Mouse (Mus musculus): ENCODE results near the gene F7. TPM values are rescaled to one million over a fixed set of nuclear protein-coding genes. Genes with fewer than 3 reads are reported as not detected.
A peak's percentile ranks its signal among the peaks of the same experiment; 100 is the strongest.

Gene F7
- 0.09 TPM in 1 of 2 replicates, not detected in the other for polyA plus RNA-seq (2014; fragmentation: Nextera tagmentation; extraction: Ambion mirVana)

GRCm38 (mm10) chr8:13025487-13026224 is at the start of gene F7:
F7 (plus strand) TSS chr8:13026034.
- no peak for ATAC-seq (ENCODE audit: insufficient read depth)
- 46% methylated on average over 10 of the region's 10 CpGs for WGBS
- Histone ChIP-seq H3K9me3 (ENCODE audit: low read depth, low read length) (no peaks in the 10 kb centered on the region), H3K27me3 (ENCODE audit: insufficient read depth, low read length) (no peaks in the 10 kb centered on the region), H3K27ac (ENCODE audit: low read depth) (no peak within 1 kb of the TSS), H3K4me3 (ENCODE audit: low read depth, low read length) (no peak within 1 kb of the TSS), H3K4me2 (no peak within 1 kb of the TSS), H3K4me1 (ENCODE audit: insufficient read depth) (no peaks in the 10 kb centered on the region), H3K9ac (no peak within 1 kb of the TSS), H3K36me3 (ENCODE audit: insufficient read depth) (no peaks in the 10 kb centered on the region)
- TF ChIP-seq CTCF (IDR thresholded peaks at IDR 0.05; ENCODE audit: low read depth), result no peak
- no peak for DNase-seq

- ATAC-seq (ENCODE audit: insufficient read depth) (no peak), DNase-seq (no peak)
- 82% methylated on average over 11 of the region's 11 CpGs for WGBS
- Histone ChIP-seq H3K27me3 (ENCODE audit: insufficient read depth, low read length) (no peaks in the 10 kb centered on the region), H3K4me2 (no peak overlapping the region), H3K36me3 (ENCODE audit: insufficient read depth) (0 out of 2 replicates have a peak, but pooled peaks cover 4% of the 10 kb centered on the region), H3K4me1 (ENCODE audit: insufficient read depth) (no peaks in the 10 kb centered on the region), H3K9ac (no peak overlapping the region), H3K4me3 (ENCODE audit: low read depth, low read length) (no peak overlapping the region), H3K27ac (ENCODE audit: low read depth) (no peak overlapping the region), H3K9me3 (ENCODE audit: low read depth, low read length) (no peaks in the 10 kb centered on the region)
- TF ChIP-seq CTCF (IDR thresholded peaks at IDR 0.05; ENCODE audit: low read depth), result no peak
These were observed 49.5 kb upstream of the F7 start for GRCm38 (mm10) chr8:12976290-12976689.

DNA sequence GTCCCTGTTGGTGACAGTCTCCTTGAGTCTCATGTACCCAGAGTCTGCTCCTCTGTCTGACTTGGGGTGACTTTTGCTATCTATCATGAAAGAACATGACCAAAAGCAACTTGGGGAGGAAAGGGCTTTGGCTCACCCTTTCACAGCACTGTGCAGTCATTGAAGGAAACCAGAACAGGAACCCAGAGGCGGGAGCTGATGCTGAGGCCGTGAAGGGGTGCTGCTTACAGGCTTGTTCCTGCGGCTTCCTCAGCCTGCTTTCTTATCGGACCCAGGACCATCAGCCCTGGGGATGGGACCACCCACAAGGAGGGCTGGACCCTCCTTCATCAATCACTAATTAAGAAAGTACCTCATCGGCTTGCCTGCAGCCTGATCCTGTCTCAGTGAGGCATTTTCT is 49.1 kb upstream of the F7 start:
- H3K36me3 ChIP-seq (ENCODE audit: insufficient read depth), result 0 out of 2 replicates have a peak, but pooled peaks cover 4% of the 10 kb centered on the region
- H3K27ac ChIP-seq (ENCODE audit: low read depth), result no peak overlapping the region
- no peak for TF ChIP-seq CTCF (IDR thresholded peaks at IDR 0.05; ENCODE audit: low read depth)
- no peaks in the 10 kb centered on the region for H3K27me3 ChIP-seq (ENCODE audit: insufficient read depth, low read length)
- 39% methylated on average over 5 of the region's 5 CpGs for WGBS
- no peak overlapping the region for H3K9ac ChIP-seq
- DNase-seq (no peak), ATAC-seq (ENCODE audit: insufficient read depth) (no peak)
- no peaks in the 10 kb centered on the region for H3K9me3 ChIP-seq (ENCODE audit: low read depth, low read length)
- H3K4me1 ChIP-seq (ENCODE audit: insufficient read depth), result no peaks in the 10 kb centered on the region
- no peak overlapping the region for H3K4me2 ChIP-seq
- no peak overlapping the region for H3K4me3 ChIP-seq (ENCODE audit: low read depth, low read length)

- WGBS, result 46% methylated on average over 12 of the region's 12 CpGs
- ATAC-seq (ENCODE audit: insufficient read depth) (0 out of 2 replicates have a peak, but pooled peaks have one; percentile 13), DNase-seq (peak; percentile 8)
- Histone ChIP-seq H3K4me1 (ENCODE audit: insufficient read depth) (no peaks in the 10 kb centered on the region), H3K27ac (ENCODE audit: low read depth) (no peak overlapping the region), H3K9ac (no peak overlapping the region), H3K36me3 (ENCODE audit: insufficient read depth) (0 out of 2 replicates have a peak, but pooled peaks cover 4% of the 10 kb centered on the region), H3K4me3 (ENCODE audit: low read depth, low read length) (no peak overlapping the region), H3K27me3 (ENCODE audit: insufficient read depth, low read length) (no peaks in the 10 kb centered on the region), H3K4me2 (no peak overlapping the region), H3K9me3 (ENCODE audit: low read depth, low read length) (no peaks in the 10 kb centered on the region)
- no peak for TF ChIP-seq CTCF (IDR thresholded peaks at IDR 0.05; ENCODE audit: low read depth)
These were observed 48.5 kb upstream of the F7 start for GRCm38 (mm10) chr8:12977325-12977724.

DNA sequence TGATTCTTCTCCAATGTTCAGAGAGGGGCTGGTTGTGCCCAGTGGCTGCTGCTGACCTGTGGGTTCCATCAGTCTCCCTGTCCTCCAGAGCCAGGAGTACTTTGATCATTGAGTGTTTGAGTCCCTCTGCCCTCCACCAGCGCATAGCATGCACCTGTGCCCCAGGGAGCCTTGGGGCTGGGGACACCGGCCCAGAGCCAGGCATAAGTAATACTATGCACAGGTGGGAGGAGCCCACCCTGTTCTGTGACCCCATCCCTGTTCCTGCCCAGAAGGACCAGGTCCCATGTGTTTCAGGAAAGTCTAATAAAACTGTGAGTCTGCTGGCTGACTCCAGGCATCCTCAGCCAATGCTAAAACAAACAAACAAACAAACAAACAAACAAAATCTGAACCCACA is 47.5 kb upstream of the F7 start:
- 46% methylated on average over 2 of the region's 2 CpGs for WGBS
- TF ChIP-seq CTCF (IDR thresholded peaks at IDR 0.05; ENCODE audit: low read depth), result no peak
- Histone ChIP-seq H3K9me3 (ENCODE audit: low read depth, low read length) (no peaks in the 10 kb centered on the region), H3K4me1 (ENCODE audit: insufficient read depth) (no peaks in the 10 kb centered on the region), H3K9ac (no peak overlapping the region), H3K4me2 (no peak overlapping the region), H3K27me3 (ENCODE audit: insufficient read depth, low read length) (no peaks in the 10 kb centered on the region), H3K27ac (ENCODE audit: low read depth) (no peak overlapping the region), H3K36me3 (ENCODE audit: insufficient read depth) (0 out of 2 replicates have a peak, but pooled peaks cover 4% of the 10 kb centered on the region), H3K4me3 (ENCODE audit: low read depth, low read length) (no peak overlapping the region)
- DNase-seq (no peak), ATAC-seq (ENCODE audit: insufficient read depth) (no peak)

DNA sequence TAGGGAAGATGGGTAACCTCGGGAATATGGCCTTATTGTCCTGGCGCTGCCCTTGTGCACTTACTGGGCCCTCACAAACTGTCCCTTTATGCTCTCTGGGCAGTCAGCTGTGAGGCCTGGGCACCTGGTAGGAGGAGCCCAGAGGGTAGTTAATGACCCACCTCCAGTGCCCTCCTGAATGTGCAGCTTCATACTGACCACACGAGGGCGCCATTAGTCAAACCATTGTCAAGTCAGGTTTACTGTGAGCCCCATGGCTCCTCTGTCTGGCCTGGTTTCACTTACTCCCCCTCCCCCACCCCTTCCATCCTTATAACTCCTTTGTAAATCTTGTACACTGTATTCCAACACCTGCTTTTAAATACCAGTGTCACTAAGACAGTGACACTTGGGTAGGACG is 47.1 kb upstream of the F7 start:
- peak; percentile 88 for TF ChIP-seq CTCF (IDR thresholded peaks at IDR 0.05; ENCODE audit: low read depth)
- H3K9me3 ChIP-seq (ENCODE audit: low read depth, low read length), result no peaks in the 10 kb centered on the region
- DNase-seq (peak; percentile 85), ATAC-seq (ENCODE audit: insufficient read depth) (peak; percentile 84)
- no peak overlapping the region for H3K4me3 ChIP-seq (ENCODE audit: low read depth, low read length)
- no peak overlapping the region for H3K4me2 ChIP-seq
- no peak overlapping the region for H3K27ac ChIP-seq (ENCODE audit: low read depth)
- 26% methylated on average over 5 of the region's 5 CpGs for WGBS
- H3K36me3 ChIP-seq (ENCODE audit: insufficient read depth), result 0 out of 2 replicates have a peak, but pooled peaks cover 4% of the 10 kb centered on the region
- no peaks in the 10 kb centered on the region for H3K27me3 ChIP-seq (ENCODE audit: insufficient read depth, low read length)
- H3K4me1 ChIP-seq (ENCODE audit: insufficient read depth), result no peaks in the 10 kb centered on the region
- H3K9ac ChIP-seq, result no peak overlapping the region

- Histone ChIP-seq H3K4me3 (ENCODE audit: low read depth, low read length) (no peak overlapping the region), H3K4me2 (no peak overlapping the region), H3K36me3 (ENCODE audit: insufficient read depth) (no peaks in the 10 kb centered on the region), H3K9me3 (ENCODE audit: low read depth, low read length) (no peaks in the 10 kb centered on the region), H3K27me3 (ENCODE audit: insufficient read depth, low read length) (no peaks in the 10 kb centered on the region), H3K27ac (ENCODE audit: low read depth) (no peak overlapping the region), H3K9ac (no peak overlapping the region), H3K4me1 (ENCODE audit: insufficient read depth) (no peaks in the 10 kb centered on the region)
- TF ChIP-seq CTCF (IDR thresholded peaks at IDR 0.05; ENCODE audit: low read depth), result no peak
- 80% methylated on average over 18 of the region's 18 CpGs for WGBS
- ATAC-seq (ENCODE audit: insufficient read depth) (no peak), DNase-seq (no peak)
These were observed 42.0 kb upstream of the F7 start for GRCm38 (mm10) chr8:12983681-12984467.
